Mouse (Mus musculus) liver, adult (tissue): ENCODE measurements around the gene Akna.

ENCODE experiments used
- GATA4 ChIP-seq: IDR thresholded peaks from 2 replicates; pipeline ENCODE4 v1.6.1; 2014; ENCODE audit warnings: mild to moderate bottlenecking, low read length; ENCODE audit not compliant: insufficient replicate concordance

Akna gene

GRCm38 (mm10) chr4:63403040-63403959 lies at the start of gene Akna:
TSS of gene Akna (minus strand) at chr4:63403354.
- no peak for TF ChIP-seq GATA4

GRCm38 (mm10) chr4:63452555-63452954 lies 49.4 kb upstream of the Akna start:
- no peak for TF ChIP-seq GATA4

- TF ChIP-seq GATA4, result no peak
Measured at GRCm38 (mm10) chr4:63450551-63450950, 47.4 kb upstream of the Akna start.

GRCm38 (mm10) chr4:63444362-63445066 lies 41.4 kb upstream of the Akna start:
- TF ChIP-seq GATA4, result no peak

- TF ChIP-seq GATA4, result no peak
Measured at GRCm38 (mm10) chr4:63443101-63443500, 39.9 kb upstream of the Akna start.

- TF ChIP-seq GATA4, result no peak
Measured at GRCm38 (mm10) chr4:63441616-63442015, 38.5 kb upstream of the Akna start.

GRCm38 (mm10) chr4:63440262-63440661 lies 37.1 kb upstream of the Akna start:
- no peak for TF ChIP-seq GATA4

- TF ChIP-seq GATA4, result no peak
Measured at GRCm38 (mm10) chr4:63437968-63438367, 34.8 kb upstream of the Akna start.

- TF ChIP-seq GATA4, result no peak
Measured at GRCm38 (mm10) chr4:63437119-63437815, 34.1 kb upstream of the Akna start.

GRCm38 (mm10) chr4:63435402-63435801 lies 32.2 kb upstream of the Akna start:
- no peak for TF ChIP-seq GATA4

- TF ChIP-seq GATA4, result no peak
Measured at GRCm38 (mm10) chr4:63431098-63431497, 27.9 kb upstream of the Akna start.

GRCm38 (mm10) chr4:63430357-63430756 lies 27.2 kb upstream of the Akna start:
- TF ChIP-seq GATA4, result no peak

- TF ChIP-seq GATA4, result no peak
Measured at GRCm38 (mm10) chr4:63426308-63426707, 23.2 kb upstream of the Akna start.

- TF ChIP-seq GATA4, result no peak
Measured at GRCm38 (mm10) chr4:63423811-63424210, 20.7 kb upstream of the Akna start.

- no peak for TF ChIP-seq GATA4
Measured at GRCm38 (mm10) chr4:63423231-63423630, 20.1 kb upstream of the Akna start.

GRCm38 (mm10) chr4:63420143-63420920 lies 17.2 kb upstream of the Akna start:
- no peak for TF ChIP-seq GATA4
